Mouse (Mus musculus): Measurements from ENCODE around the gene Aldh4a1. TPM values are rescaled to one million over a fixed set of nuclear protein-coding genes. Genes with fewer than 3 reads are reported as not detected.

Aldh4a1 gene
- polyA plus RNA-seq, 1 experiment from 2014 or later, result 27.0 TPM

GRCm38 (mm10) chr4:139587370-139587769, 35.3 kb upstream of the Aldh4a1 start:
- Histone ChIP-seq H3K27ac (ENCODE audit: low read length) (no peak overlapping the region), H3K4me3 (ENCODE audit: low read depth, low read length) (no peak overlapping the region), H3K4me2 (ENCODE audit: low read length) (no peak overlapping the region), H3K9me3 (replicated peaks; ENCODE audit: control insufficient read depth, low read length, poor library complexity, severe bottlenecking) (no peaks in the 10 kb centered on the region), H3K9ac (ENCODE audit: low read depth, low read length) (no peak overlapping the region), H3K36me3 (ENCODE audit: control insufficient read depth, insufficient read depth, low read length) (no peaks in the 10 kb centered on the region), H3K4me1 (ENCODE audit: control insufficient read depth, insufficient read depth, low read length) (no peaks in the 10 kb centered on the region), H3K27me3 (ENCODE audit: control insufficient read depth, insufficient read depth, low read depth, low read length) (no peaks in the 10 kb centered on the region)
- no peak for ATAC-seq
- WGBS, result 86% methylated on average over 4 of the region's 4 CpGs

- H3K36me3 ChIP-seq (ENCODE audit: control insufficient read depth, insufficient read depth, low read length), result no peaks in the 10 kb centered on the region
- no peak overlapping the region for H3K27ac ChIP-seq (ENCODE audit: low read length)
- H3K27me3 ChIP-seq (ENCODE audit: control insufficient read depth, insufficient read depth, low read depth, low read length), result no peaks in the 10 kb centered on the region
- 93% methylated on average over 4 of the region's 4 CpGs for WGBS
- no peak overlapping the region for H3K4me3 ChIP-seq (ENCODE audit: low read depth, low read length)
- no peak for ATAC-seq
- no peak overlapping the region for H3K9ac ChIP-seq (ENCODE audit: low read depth, low read length)
- H3K9me3 ChIP-seq (replicated peaks; ENCODE audit: control insufficient read depth, low read length, poor library complexity, severe bottlenecking), result no peaks in the 10 kb centered on the region
- H3K4me1 ChIP-seq (ENCODE audit: control insufficient read depth, insufficient read depth, low read length), result no peaks in the 10 kb centered on the region
- no peak overlapping the region for H3K4me2 ChIP-seq (ENCODE audit: low read length)
These were observed 34.9 kb upstream of the Aldh4a1 start for GRCm38 (mm10) chr4:139587773-139588172.

GRCm38 (mm10) chr4:139589351-139590027, 33.2 kb upstream of the Aldh4a1 start:
- H3K9me3 ChIP-seq (replicated peaks; ENCODE audit: control insufficient read depth, low read length, poor library complexity, severe bottlenecking), result no peaks in the 10 kb centered on the region
- H3K4me1 ChIP-seq (ENCODE audit: control insufficient read depth, insufficient read depth, low read length), result no peaks in the 10 kb centered on the region
- H3K4me2 ChIP-seq (ENCODE audit: low read length), result no peak overlapping the region
- ATAC-seq, result no peak
- no peak overlapping the region for H3K27ac ChIP-seq (ENCODE audit: low read length)
- H3K9ac ChIP-seq (ENCODE audit: low read depth, low read length), result no peak overlapping the region
- H3K27me3 ChIP-seq (ENCODE audit: control insufficient read depth, insufficient read depth, low read depth, low read length), result no peaks in the 10 kb centered on the region
- WGBS, result 42% methylated on average over 5 of the region's 5 CpGs
- no peak overlapping the region for H3K4me3 ChIP-seq (ENCODE audit: low read depth, low read length)
- no peaks in the 10 kb centered on the region for H3K36me3 ChIP-seq (ENCODE audit: control insufficient read depth, insufficient read depth, low read length)

GRCm38 (mm10) chr4:139590446-139590845, 32.2 kb upstream of the Aldh4a1 start:
- 28% methylated on average over 4 of the region's 4 CpGs for WGBS
- Histone ChIP-seq H3K4me3 (ENCODE audit: low read depth, low read length) (no peak overlapping the region), H3K27ac (ENCODE audit: low read length) (no peak overlapping the region), H3K9me3 (replicated peaks; ENCODE audit: control insufficient read depth, low read length, poor library complexity, severe bottlenecking) (no peaks in the 10 kb centered on the region), H3K4me2 (ENCODE audit: low read length) (no peak overlapping the region), H3K36me3 (ENCODE audit: control insufficient read depth, insufficient read depth, low read length) (no peaks in the 10 kb centered on the region), H3K4me1 (ENCODE audit: control insufficient read depth, insufficient read depth, low read length) (no peaks in the 10 kb centered on the region), H3K9ac (ENCODE audit: low read depth, low read length) (no peak overlapping the region), H3K27me3 (ENCODE audit: control insufficient read depth, insufficient read depth, low read depth, low read length) (no peaks in the 10 kb centered on the region)
- no peak for ATAC-seq

GRCm38 (mm10) chr4:139592895-139593294, 29.8 kb upstream of the Aldh4a1 start:
- no peaks in the 10 kb centered on the region for H3K27me3 ChIP-seq (ENCODE audit: control insufficient read depth, insufficient read depth, low read depth, low read length)
- H3K27ac ChIP-seq (ENCODE audit: low read length), result no peak overlapping the region
- no peak overlapping the region for H3K4me3 ChIP-seq (ENCODE audit: low read depth, low read length)
- no peak overlapping the region for H3K4me2 ChIP-seq (ENCODE audit: low read length)
- H3K9me3 ChIP-seq (replicated peaks; ENCODE audit: control insufficient read depth, low read length, poor library complexity, severe bottlenecking), result no peaks in the 10 kb centered on the region
- H3K9ac ChIP-seq (ENCODE audit: low read depth, low read length), result no peak overlapping the region
- ATAC-seq, result no peak
- peaks cover 23% of the 10 kb centered on the region for H3K4me1 ChIP-seq (ENCODE audit: control insufficient read depth, insufficient read depth, low read length)
- WGBS, result 80% methylated on average over 7 of the region's 7 CpGs
- no peaks in the 10 kb centered on the region for H3K36me3 ChIP-seq (ENCODE audit: control insufficient read depth, insufficient read depth, low read length)

GRCm38 (mm10) chr4:139593383-139593782, 29.3 kb upstream of the Aldh4a1 start:
- Histone ChIP-seq H3K4me1 (ENCODE audit: control insufficient read depth, insufficient read depth, low read length) (peaks cover 28% of the 10 kb centered on the region), H3K27ac (ENCODE audit: low read length) (no peak overlapping the region), H3K36me3 (ENCODE audit: control insufficient read depth, insufficient read depth, low read length) (no peaks in the 10 kb centered on the region), H3K4me2 (ENCODE audit: low read length) (no peak overlapping the region), H3K27me3 (ENCODE audit: control insufficient read depth, insufficient read depth, low read depth, low read length) (no peaks in the 10 kb centered on the region), H3K9ac (ENCODE audit: low read depth, low read length) (no peak overlapping the region), H3K9me3 (replicated peaks; ENCODE audit: control insufficient read depth, low read length, poor library complexity, severe bottlenecking) (no peaks in the 10 kb centered on the region), H3K4me3 (ENCODE audit: low read depth, low read length) (no peak overlapping the region)
- ATAC-seq, result no peak
- 80% methylated on average over 6 of the region's 6 CpGs for WGBS

- H3K36me3 ChIP-seq (ENCODE audit: control insufficient read depth, insufficient read depth, low read length), result no peaks in the 10 kb centered on the region
- no peak overlapping the region for H3K9ac ChIP-seq (ENCODE audit: low read depth, low read length)
- no peak overlapping the region for H3K27ac ChIP-seq (ENCODE audit: low read length)
- WGBS, result 54% methylated on average over 3 of the region's 3 CpGs
- H3K4me1 ChIP-seq (ENCODE audit: control insufficient read depth, insufficient read depth, low read length), result peaks cover 34% of the 10 kb centered on the region
- no peaks in the 10 kb centered on the region for H3K27me3 ChIP-seq (ENCODE audit: control insufficient read depth, insufficient read depth, low read depth, low read length)
- ATAC-seq, result no peak
- H3K4me3 ChIP-seq (ENCODE audit: low read depth, low read length), result no peak overlapping the region
- H3K9me3 ChIP-seq (replicated peaks; ENCODE audit: control insufficient read depth, low read length, poor library complexity, severe bottlenecking), result no peaks in the 10 kb centered on the region
- no peak overlapping the region for H3K4me2 ChIP-seq (ENCODE audit: low read length)
These were observed 28.6 kb upstream of the Aldh4a1 start for GRCm38 (mm10) chr4:139594062-139594461.

GRCm38 (mm10) chr4:139596715-139597114, 26.0 kb upstream of the Aldh4a1 start:
- peak; percentile 11; the same call in 1 of the 2 replicates for ATAC-seq
- no peak overlapping the region for H3K4me2 ChIP-seq (ENCODE audit: low read length)
- H3K4me1 ChIP-seq (ENCODE audit: control insufficient read depth, insufficient read depth, low read length), result peaks cover 42% of the 10 kb centered on the region
- WGBS, result 7% methylated on average over 9 of the region's 9 CpGs
- no peak overlapping the region for H3K27ac ChIP-seq (ENCODE audit: low read length)
- H3K9ac ChIP-seq (ENCODE audit: low read depth, low read length), result peak overlapping the region; percentile 27
- H3K36me3 ChIP-seq (ENCODE audit: control insufficient read depth, insufficient read depth, low read length), result no peaks in the 10 kb centered on the region
- no peaks in the 10 kb centered on the region for H3K27me3 ChIP-seq (ENCODE audit: control insufficient read depth, insufficient read depth, low read depth, low read length)
- H3K9me3 ChIP-seq (replicated peaks; ENCODE audit: control insufficient read depth, low read length, poor library complexity, severe bottlenecking), result no peaks in the 10 kb centered on the region
- H3K4me3 ChIP-seq (ENCODE audit: low read depth, low read length), result no peak overlapping the region

- H3K27ac ChIP-seq (ENCODE audit: low read length), result peak overlapping the region; percentile 34
- no peaks in the 10 kb centered on the region for H3K9me3 ChIP-seq (replicated peaks; ENCODE audit: control insufficient read depth, low read length, poor library complexity, severe bottlenecking)
- WGBS, result 73% methylated on average over 20 of the region's 20 CpGs
- no peaks in the 10 kb centered on the region for H3K27me3 ChIP-seq (ENCODE audit: control insufficient read depth, insufficient read depth, low read depth, low read length)
- no peak overlapping the region for H3K4me3 ChIP-seq (ENCODE audit: low read depth, low read length)
- H3K36me3 ChIP-seq (ENCODE audit: control insufficient read depth, insufficient read depth, low read length), result no peaks in the 10 kb centered on the region
- H3K9ac ChIP-seq (ENCODE audit: low read depth, low read length), result peak overlapping the region; percentile 27; the same call in 1 of the 2 replicates
- no peak for ATAC-seq
- peaks cover 42% of the 10 kb centered on the region for H3K4me1 ChIP-seq (ENCODE audit: control insufficient read depth, insufficient read depth, low read length)
- no peak overlapping the region for H3K4me2 ChIP-seq (ENCODE audit: low read length)
These were observed 25.1 kb upstream of the Aldh4a1 start for GRCm38 (mm10) chr4:139597286-139598284.
